Mouse (Mus musculus) urinary bladder, postnatal 36 days (tissue): ENCODE data around the gene Eml1.

Experiments
- DNase-seq, 2 experiments: peaks; one replicate each; pipeline ENCODE4 v3.0.0; 2022; ENCODE audit warnings: low spot score in 2 of 2, mixed read lengths in 1 of 2

The Eml1 gene

DNA sequence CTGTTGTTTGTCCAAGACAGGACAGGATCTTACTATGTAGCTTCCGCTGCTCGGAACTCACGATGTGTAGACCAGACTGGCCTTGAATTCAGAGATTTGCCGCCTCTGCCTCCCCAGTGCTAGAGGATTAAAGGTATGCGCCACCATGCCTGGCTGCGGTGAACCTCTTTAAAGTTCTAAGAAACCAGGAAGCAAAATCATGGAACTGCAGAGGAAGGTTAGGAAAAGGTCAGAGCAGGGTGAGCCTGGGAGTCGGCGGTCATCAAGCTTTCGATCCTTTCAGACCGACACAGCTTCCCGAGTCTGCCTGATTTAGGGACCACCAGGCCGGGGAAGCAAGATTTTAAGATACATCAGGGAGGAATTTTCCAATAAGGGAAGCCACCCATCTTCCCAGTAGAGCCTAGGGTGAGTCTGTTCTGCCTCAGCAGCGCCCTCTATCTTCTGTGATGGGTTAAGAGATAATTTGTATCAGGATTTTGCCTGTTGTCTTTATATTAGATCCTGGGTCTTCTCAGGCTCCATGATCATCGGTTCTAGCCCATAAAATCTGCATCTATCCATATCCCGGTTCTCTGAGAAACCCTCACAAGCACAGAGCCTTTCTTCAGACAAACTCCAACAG is 176.6 kb downstream of the Eml1 start:
- DNase-seq = no peak

DNA sequence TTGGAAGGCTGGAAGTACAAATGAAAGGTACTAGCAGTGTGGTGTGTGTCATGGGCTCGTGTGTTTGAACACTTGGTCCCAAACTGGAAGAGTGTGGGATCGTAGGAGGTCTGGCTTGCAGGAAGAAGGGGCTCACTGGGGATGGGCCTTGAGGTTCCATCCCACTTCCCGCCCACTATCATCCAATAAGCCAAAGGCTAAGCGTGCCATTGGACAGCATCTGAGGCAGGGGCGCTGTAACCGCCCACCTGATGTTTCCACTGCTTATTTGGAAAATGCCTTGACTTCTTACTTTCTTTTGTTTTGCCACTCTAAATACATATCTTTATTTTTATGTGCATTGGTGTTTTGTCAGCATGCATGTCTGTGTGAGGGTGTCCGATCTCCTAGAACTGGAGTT is 181.0 kb downstream of the Eml1 start:
- no peak for DNase-seq

DNA sequence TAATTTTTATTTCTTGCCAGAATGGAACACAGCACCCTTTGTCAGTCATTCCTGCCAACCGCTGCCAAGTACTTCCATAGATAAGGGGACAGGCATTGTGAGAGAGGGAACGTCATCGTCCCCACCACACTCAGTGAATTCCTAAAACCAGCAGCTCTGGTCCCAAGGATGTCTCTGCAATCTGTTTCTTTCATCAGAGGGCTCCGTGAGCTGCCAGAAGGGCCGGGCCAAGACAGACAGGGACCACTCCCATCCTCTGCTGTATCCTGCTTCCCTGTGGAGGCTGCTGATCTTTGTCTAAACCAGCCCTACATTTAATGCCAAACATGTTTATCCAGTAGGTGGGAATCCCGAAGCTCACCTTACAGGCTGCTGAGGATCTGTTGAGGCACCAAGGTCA is 182.3 kb downstream of the Eml1 start:
- DNase-seq = no peak

DNA sequence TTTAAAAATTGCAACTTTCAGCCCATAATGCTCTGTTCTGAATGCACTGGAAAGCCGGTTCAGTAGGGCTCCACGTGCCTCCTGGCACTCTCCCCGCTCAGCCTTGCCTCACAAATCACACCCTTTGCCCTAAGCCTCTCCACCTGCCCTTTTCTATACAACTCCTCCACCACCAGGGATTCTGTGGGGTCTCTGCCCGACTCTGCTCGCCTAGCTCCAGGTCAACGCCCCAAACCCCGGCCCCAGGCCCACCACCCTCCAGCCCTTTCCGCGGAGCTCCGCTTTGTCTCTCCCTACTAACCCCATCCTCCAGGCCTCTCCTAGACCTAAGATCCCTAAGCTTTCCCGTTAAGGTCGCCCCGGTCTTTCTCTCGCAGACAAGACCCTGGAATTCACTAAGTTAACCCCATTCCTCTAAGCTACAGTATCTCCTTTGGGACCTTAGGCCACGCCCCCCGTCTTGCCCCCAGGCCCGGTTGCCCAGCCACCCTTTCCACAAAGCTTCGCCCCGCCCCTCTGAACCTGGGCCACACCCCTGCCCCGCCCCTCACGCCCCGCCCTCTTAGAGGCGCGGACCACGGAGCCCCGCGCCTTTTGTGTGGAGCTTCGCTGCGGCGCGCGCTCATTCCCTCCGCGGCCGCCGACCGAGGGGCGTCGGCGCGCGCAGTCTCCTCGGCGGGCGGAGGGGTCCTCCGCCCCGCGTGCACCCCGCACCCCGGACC is 183.5 kb downstream of the Eml1 start, which contains the start of gene Evl:
Gene Evl, plus strand, starts transcription at position 601 of the 722 bp plus-strand sequence.
- DNase-seq = peak; percentile 68 to 81

DNA sequence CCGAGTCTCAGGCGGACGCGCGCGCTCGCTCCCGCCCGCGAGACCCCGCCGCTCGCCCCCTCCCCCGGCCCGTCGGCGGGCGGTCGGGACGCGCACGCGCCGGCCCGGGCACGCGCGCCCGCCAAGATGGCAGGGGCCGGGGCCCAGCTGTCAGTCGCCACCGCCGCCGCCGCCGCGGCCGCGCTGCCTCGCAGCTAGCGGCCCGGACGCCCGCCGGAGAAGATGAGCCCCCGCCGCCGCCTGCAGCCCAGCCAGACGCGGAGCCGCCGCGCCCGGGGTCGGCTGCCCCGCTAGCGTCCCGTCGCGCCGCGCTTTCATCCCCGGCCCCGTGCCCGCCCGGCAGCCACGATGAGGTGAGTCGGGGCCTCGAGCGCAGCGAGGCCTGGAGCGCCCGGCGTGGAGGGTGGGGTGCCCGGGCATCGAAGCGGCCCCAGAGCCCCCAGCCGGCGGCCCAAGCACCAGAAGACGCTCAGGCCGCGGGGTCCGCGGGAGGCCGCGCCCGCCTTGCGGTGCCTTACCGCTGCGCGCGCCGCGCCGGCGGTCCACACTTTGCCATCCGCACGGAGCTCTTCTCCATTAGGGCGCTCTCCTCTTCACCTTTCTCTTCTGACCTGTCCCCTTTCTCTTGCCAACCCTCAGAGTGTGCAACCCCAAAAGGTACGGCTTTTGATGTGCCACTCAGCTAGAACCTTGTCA is 184.3 kb downstream of the Eml1 start:
- peak; percentile 15 to 24 for DNase-seq

DNA sequence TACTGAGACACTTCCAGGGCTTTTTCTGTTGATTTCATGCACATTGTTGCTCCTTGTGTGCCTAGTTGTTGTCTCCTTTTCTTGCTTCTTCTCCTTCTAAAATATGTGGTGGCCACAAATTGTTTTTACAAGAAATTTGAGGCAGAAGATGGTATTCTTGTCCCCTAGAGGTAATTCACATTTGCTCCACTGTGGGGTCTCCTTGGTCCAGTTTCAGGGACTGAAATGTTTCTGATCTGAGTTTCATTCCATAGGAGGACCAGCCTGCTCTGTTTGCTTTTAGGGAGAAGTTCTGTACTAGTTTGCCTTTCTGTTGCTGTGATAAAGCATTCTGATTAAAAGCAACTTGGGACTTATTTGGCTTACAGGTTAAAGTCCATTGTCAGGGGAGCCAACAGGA is 187.4 kb downstream of the Eml1 start:
- no peak for DNase-seq

DNA sequence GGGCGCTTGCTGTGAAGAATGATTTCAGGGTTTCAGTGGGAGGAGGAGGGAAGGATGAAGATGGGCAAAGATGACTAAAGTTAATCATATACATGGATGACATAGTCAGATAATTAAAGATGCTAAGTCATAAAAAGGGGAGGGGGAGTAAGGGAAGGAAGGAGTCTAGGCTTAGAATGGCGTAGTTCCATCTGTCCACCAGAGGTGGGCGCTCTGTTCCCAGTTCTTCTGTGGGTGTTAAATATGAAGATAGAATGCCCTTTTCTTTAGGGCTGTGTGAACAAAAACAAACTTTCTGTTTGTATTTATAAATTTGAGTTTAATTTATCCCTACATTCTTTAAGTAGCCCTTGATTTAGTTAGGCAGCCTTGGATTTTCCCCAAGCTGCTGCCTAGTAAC is 192.5 kb downstream of the Eml1 start:
- DNase-seq = no peak

DNA sequence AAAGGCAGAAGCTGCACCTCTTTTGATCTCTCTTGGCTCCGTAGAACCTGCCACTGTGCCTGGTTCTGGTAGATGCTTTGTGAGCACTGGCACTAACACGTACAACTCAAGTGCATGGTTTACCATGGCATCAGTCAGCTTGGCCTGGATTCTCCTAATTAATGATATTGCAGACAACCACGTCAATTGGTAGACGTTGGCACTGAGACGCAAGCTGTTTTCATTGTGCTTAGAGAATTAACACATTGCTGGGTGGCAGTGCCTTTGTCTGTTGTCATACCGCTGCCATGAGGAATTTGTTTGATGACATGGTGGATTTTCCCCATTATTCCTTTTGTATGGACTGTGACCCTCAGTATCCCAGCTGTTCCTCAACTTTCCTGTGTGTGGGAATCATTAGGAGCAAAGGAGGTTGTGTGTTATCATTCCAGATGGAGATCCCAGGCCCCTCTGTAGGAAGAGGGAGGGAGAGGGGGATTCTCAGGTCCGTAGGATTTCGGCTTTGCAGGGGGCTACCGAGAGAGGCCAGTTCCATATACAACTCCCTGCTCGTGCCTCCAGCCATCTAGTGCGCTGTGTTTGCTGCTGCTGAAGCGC is 194.3 kb downstream of the Eml1 start:
- no peak for DNase-seq

DNA sequence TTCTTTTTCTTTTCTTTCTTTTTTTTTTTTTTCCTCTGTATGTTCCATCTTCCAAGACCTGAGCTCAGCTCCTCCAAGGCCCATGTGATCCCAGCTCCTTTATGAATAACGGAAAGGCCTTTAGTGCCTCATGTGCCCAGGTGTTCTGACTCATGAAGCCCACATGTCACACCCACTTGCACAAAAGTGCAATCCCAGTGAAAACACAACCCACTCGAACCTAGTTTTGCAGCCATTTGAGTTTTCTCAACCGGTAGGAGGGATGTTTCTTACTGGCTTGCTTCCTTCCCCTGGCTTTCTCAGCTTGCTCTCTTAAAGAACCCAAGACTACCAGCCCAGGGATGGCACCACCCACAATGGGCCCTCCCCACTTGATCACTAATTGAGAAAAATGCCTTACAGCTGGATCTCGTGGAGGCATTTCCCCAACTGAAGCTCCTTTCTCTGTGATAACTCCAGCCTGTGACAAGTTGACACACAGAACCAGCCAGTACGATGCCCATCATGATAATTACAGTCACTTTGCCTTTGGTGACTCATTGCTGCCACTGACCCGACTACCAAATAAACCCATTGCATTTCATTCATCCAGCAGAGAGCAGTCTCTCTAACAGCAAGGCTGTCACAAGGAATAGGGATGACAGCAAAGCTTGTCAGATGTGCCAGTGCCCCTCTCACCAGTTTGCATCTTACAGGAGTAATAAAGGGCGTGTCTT is 208.6 kb downstream of the Eml1 start:
- DNase-seq = peak; percentile 6 to 13

DNA sequence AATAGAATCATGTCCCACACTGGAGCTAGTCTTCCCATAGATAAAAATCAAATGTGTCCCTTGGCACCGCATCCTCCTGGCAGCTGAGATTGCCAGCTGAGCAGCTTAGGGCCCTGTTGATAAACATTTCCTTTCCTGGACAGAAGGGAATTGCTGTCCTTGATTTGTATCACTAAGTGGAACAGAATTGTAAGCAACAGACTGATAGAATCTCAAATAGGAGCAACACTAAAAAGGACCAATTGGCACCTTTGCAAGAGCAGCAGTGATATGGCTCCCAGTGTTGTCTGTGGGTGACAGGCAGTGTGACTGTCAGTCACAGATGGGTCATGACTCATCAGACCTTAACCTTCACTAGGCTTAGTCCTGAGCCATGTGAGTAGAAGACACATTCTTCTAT is 213.0 kb downstream of the Eml1 start:
- DNase-seq = no peak
